Mouse (Mus musculus) T-helper 2 cell (primary cell): Measurements from ENCODE around the gene Myo16.

Source experiments
- in situ Hi-C: fragments of 300-600 bp; cut with MboI, MseI; formaldehyde crosslinking; loops from one replicate; pipeline ENCODE4 v1.15.1; 2025; ENCODE audit warnings: high pct_unique_total_duplicates

Gene Myo16

GRCm38 (mm10) chr8:10470280-10470679 is 316.6 kb downstream of the Myo16 start:
- in situ Hi-C loops: no loop called here

DNA sequence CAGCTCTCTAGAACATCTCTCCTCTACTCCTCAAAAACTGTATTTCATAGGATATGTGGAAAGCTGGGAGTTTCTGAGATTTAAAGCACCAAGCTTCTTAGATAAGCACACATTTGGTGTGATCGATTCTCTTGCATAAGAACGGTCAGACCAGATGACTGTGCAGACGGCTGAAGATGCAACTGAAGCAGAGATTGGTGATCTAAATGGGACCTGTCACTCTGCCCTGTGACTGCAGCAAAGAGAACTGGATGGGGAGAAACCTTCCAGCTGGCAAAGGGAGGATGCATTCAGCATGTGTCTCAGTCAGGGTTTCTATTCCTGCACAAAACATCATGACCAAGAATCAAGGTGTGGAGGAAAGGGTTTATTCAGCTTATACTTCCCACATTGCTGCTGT is 318.7 kb downstream of the Myo16 start:
- in situ Hi-C loops: no loop called here

- in situ Hi-C loops: no loop called here
These were observed 320.7 kb downstream of the Myo16 start for GRCm38 (mm10) chr8:10474446-10474845.

- in situ Hi-C loops: no loop called here
These were observed 325.3 kb downstream of the Myo16 start for GRCm38 (mm10) chr8:10479059-10479458.

- in situ Hi-C loops: no loop called here
These were observed 327.1 kb downstream of the Myo16 start for GRCm38 (mm10) chr8:10480850-10481249.

DNA sequence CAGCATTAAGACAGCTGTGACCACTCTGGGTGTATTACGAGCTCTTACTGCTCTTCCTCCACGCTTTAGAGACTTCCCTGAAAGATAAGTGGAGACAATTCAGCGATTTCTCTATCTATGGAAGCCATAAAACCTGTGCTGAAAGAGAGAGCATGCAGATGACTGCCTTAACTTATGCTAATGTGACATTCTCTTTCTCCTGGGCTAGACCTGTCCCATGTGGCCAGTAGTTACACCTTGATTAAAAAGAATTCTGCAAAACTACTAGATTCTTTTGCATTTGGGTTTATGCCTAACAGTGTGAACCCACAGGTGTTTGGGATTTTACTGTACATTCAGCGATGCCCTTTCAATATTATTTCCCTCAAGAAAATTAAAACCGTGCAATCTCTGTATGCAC is 328.4 kb downstream of the Myo16 start:
- in situ Hi-C loops: no loop called here

DNA sequence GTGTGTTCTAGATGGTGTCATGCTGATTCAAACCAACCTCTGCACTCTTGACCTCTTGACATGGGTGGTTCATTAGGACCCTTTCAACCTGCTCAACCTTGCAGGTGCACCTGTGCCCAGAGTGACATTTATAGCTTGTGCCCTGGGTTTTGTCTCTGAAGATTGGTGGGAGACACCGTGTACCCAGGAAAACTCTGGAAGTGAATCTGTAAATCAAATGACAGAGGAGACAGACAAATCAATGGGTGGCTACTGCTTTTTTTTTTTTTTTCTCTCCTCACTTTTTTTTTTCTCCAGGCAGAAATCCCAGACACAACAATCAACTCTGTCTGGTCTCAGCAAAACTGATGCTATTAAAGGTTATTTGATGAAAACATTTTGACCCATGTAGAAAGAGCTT is 329.2 kb downstream of the Myo16 start:
- in situ Hi-C loops: no loop called here

DNA sequence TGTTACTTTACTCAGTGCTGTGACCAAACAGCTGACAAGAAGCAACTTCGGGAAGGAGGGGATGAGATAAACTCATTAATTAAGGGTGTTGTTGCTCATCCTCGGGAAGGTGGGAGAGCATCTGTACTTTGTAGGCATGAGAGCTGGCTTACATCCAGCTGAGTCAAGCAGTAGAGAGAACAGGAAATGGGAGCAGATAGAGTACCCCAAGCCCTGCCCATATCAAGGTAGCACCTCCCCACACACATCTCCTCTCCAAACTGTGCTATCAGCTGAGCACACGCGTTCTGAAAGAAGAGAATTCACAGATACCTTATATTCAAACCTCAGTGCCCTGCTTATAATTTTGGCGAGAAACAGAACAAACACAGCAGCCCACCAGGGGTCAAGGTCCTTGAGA is 330.1 kb downstream of the Myo16 start:
- in situ Hi-C loops: no loop called here

- in situ Hi-C loops: loop anchor here (10.0 kb wide), 1 partner anchor 1855 kb away; no protein-coding TSS in a partner anchor
These were observed 336.2 kb downstream of the Myo16 start for GRCm38 (mm10) chr8:10489738-10490419.

DNA sequence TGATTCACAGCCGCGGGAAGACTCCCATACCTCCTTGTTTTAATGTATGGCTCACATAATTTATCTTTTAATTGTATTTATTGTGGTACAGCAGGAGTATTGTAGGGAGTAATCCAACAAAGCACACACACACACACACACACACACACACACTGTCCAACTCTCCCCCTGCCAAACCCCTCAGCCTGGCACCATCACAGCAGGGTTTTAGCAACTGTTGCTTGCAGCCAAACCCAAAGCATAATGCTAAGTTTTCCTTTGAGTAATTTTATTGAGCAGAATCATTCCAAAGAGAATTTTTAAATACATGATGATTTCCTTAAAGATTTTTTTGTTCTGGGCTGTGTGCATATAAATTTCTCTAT is 336.7 kb downstream of the Myo16 start:
- in situ Hi-C loops: loop anchor here (10.0 kb wide), 1 partner anchor 1856 kb away; no protein-coding TSS in a partner anchor

- in situ Hi-C loops: loop anchor here (10.0 kb wide), 1 partner anchor 1856 kb away; no protein-coding TSS in a partner anchor
These were observed 337.2 kb downstream of the Myo16 start for GRCm38 (mm10) chr8:10490874-10491273.

GRCm38 (mm10) chr8:10499846-10500245 is 346.1 kb downstream of the Myo16 start:
- in situ Hi-C loops: loop anchor here (10.0 kb wide), 1 partner anchor 1865 kb away; no protein-coding TSS in a partner anchor

DNA sequence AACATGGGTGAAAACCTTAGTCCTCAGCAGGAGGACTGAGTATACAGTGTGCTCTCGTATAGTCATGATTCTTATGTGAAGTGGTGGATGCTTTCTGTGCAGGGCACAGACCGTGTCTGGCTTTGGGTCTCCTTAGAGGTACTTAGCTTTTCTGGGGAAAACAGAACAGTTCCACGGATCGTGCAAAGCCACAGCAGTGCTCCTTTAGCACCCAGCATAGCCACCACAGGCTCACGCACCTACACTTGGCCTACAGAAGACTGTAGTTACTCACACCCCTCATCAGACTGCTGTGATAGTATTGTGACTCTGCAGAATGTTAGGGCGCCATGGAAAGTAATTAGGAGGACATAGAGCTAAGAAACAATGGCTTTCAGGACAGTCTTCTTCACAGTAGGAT is 346.8 kb downstream of the Myo16 start:
- in situ Hi-C loops: no loop called here

DNA sequence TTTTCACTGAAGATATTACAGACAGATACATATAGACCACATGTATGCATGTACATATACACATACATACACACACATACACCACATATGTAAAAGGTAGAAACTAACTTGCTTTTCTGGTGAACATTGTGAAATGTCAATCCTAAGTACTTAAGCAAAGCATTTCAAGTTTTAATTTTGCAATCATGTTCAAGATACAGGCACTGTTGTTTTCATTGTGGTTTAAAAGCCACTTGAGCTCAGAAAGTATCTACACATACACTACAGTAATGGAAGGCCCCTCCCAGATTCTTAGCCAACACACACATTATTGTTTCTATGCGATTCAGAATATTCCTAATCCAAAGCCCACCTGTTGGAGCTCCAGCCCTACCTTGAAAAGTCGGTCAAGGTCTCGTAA is 348.0 kb downstream of the Myo16 start:
- in situ Hi-C loops: no loop called here

GRCm38 (mm10) chr8:10512105-10512504 is 358.4 kb downstream of the Myo16 start:
- in situ Hi-C loops: no loop called here

- in situ Hi-C loops: no loop called here
These were observed 363.7 kb downstream of the Myo16 start for GRCm38 (mm10) chr8:10517381-10517780.

GRCm38 (mm10) chr8:10519276-10519675 is 365.6 kb downstream of the Myo16 start:
- in situ Hi-C loops: no loop called here

GRCm38 (mm10) chr8:10521463-10521862 is 367.8 kb downstream of the Myo16 start:
- in situ Hi-C loops: no loop called here

GRCm38 (mm10) chr8:10525686-10526085 is 372.0 kb downstream of the Myo16 start:
- in situ Hi-C loops: no loop called here

- in situ Hi-C loops: no loop called here
These were observed 372.9 kb downstream of the Myo16 start for GRCm38 (mm10) chr8:10526616-10527015.

GRCm38 (mm10) chr8:10534619-10535286 is 381.0 kb downstream of the Myo16 start:
- in situ Hi-C loops: no loop called here

- in situ Hi-C loops: no loop called here
These were observed 384.6 kb downstream of the Myo16 start for GRCm38 (mm10) chr8:10538319-10538718.

GRCm38 (mm10) chr8:10539665-10540064 is 386.0 kb downstream of the Myo16 start:
- in situ Hi-C loops: no loop called here
